Mouse (Mus musculus): Measurements from ENCODE around the gene Cdip1.

DNA sequence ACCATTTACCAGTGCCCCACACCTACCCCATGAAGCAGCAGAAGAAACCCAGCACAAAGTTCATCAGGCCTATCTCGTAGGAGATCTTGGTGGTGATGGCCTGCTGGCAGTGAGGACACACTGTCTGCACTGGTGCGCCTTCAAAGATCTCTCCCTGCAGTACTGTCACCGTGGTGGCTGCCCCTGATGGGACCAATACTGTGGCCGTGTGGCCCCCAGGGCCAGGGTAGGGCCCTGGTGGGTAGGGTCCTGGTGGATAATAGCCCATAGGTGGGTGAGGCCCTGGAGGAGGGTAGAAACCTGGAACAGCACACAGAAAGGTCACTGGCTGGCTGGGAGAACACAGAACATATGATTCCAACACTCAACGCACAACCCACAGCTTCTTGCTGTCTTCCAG is 21.4 kb downstream of the Cdip1 start:
- no peak for TF ChIP-seq CTCF (IDR thresholded peaks at IDR 0.05; ENCODE audit: low read depth, low read length)
- TF ChIP-seq EP300 (IDR thresholded peaks at IDR 0.05; ENCODE audit: insufficient read depth, low read depth, low read length) = no peak
- no peak for TF ChIP-seq POLR2A (IDR thresholded peaks at IDR 0.05; ENCODE audit: insufficient read depth, low read length)
